8 mouse cellular contexts compared by ENCODE assay signal in the genomic region with DNA sequence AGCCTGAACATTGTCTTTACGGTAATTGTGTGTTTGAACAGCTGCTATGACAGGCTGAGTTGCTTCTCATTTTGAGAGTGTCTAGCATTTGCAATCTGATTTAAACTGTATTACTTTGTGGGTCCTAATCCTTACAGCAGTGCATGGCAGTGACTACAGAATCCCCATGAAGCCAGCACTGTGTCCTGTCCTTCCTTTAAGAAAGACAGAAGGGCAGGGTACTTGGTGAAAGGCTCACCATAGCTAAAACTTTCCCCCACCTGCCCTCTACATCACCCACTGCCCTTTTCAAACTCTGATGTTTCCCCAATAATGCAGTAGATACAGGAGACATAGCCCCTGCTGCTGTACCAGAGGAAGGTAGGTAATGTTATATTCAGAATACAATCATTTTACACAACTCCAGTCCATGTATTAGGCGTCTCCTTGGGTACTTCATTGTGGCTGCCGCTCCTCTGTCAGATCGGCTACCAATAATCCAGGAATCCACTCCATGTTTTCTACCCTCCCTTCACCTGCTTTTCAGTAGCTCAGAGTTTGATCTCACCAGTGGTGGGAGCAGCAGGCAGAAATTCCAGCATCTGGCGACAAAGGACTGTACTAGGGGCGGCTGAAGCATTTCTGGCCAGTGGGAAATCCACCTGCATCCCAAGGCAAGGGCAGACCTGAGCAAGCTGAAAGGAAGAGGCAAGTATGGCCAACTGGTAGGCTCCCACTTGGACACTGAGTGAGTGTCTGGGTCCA.
DNase-seq lines count a peak whose midpoint lies in the region; ATAC-seq and TF ChIP-seq lines count a peak whose summit lies in the region.

No protein-coding gene starts in this region.

- H3K4me2 ChIP-seq in liver, embryonic 15.5 days: peak overlapping the region; percentile 29

- H3K9ac ChIP-seq in liver, embryonic 15.5 days: no peak overlapping the region

- no peak for TF ChIP-seq CTCF in brain, embryonic 14.5 days (IDR thresholded peaks at IDR 0.05; ENCODE audit: borderline replicate concordance, extremely low read depth, insufficient read depth, insufficient read length)

- H3K4me1 ChIP-seq in liver, embryonic 15.5 days (replicated peaks): peaks cover 6% of the 10 kb centered on the region; the same call in 1 of the 2 replicates

- no peak for DNase-seq in frontal cortex, postnatal 25 days (ENCODE audit: low spot score in 2 of 2)
- peak; percentile 98 for DNase-seq in brain, embryonic 14.5 days (ENCODE audit: low read depth)
- DNase-seq in frontal cortex, postnatal 10 days (ENCODE audit: low spot score in 2 of 2): peak; percentile 22 to 27
- peak; percentile 42 for DNase-seq in kidney, postnatal 10 days
- peak; percentile 5 for DNase-seq in ovary, postnatal 36 days (ENCODE audit: low spot score)
- no peak for DNase-seq in T-cell, adult 2 months (ENCODE audit: low spot score)

- no peaks in the 10 kb centered on the region for H3K36me3 ChIP-seq in liver, embryonic 15.5 days (replicated peaks)

- H3K4me3 ChIP-seq in liver, embryonic 15.5 days (replicated peaks): no peak overlapping the region; the same call in 1 of the 2 replicates

- ATAC-seq in frontal cortex, adult (ENCODE audit: low TSS enrichment): peak; percentile 78
- peak; percentile 40; the same call in 1 of the 2 replicates for ATAC-seq in liver, embryonic 15.5 days (ENCODE audit: insufficient read depth)

- H3K27ac ChIP-seq in liver, embryonic 15.5 days (replicated peaks): no peak overlapping the region

- H3K9me3 ChIP-seq in liver, embryonic 15.5 days (replicated peaks): no peaks in the 10 kb centered on the region

- WGBS in liver, embryonic 15.5 days (ENCODE audit: insufficient replicate concordance): 19% methylated on average over 6 of the region's 6 CpGs

- no peaks in the 10 kb centered on the region for H3K27me3 ChIP-seq in liver, embryonic 15.5 days

- peak; percentile 25; the same call in 1 of the 2 replicates for TF ChIP-seq POLR2A in brain, embryonic 14.5 days (IDR thresholded peaks at IDR 0.05; ENCODE audit: borderline replicate concordance, extremely low read depth, insufficient read depth, insufficient read length, poor library complexity, severe bottlenecking)

Comparison
In these comparisons a context has a peak if more than half of its experiments do, and no peak if none do; other contexts are left out.
1. DNase-seq: peak in brain, embryonic 14.5 days (single experiment), frontal cortex, postnatal 10 days (2 of 2), kidney, postnatal 10 days (single experiment) and ovary, postnatal 36 days (single experiment); none in frontal cortex, postnatal 25 days (0 of 2) and T-cell, adult 2 months (single experiment).